Mouse (Mus musculus): ENCODE results near the gene Catip. TPM values are rescaled to one million over a fixed set of nuclear protein-coding genes. Genes with fewer than 3 reads are reported as not detected.

Catip gene
- total RNA-seq, 4 experiments from 2014 or later = 0.21 to 1.4 (median 0.81) TPM

DNA sequence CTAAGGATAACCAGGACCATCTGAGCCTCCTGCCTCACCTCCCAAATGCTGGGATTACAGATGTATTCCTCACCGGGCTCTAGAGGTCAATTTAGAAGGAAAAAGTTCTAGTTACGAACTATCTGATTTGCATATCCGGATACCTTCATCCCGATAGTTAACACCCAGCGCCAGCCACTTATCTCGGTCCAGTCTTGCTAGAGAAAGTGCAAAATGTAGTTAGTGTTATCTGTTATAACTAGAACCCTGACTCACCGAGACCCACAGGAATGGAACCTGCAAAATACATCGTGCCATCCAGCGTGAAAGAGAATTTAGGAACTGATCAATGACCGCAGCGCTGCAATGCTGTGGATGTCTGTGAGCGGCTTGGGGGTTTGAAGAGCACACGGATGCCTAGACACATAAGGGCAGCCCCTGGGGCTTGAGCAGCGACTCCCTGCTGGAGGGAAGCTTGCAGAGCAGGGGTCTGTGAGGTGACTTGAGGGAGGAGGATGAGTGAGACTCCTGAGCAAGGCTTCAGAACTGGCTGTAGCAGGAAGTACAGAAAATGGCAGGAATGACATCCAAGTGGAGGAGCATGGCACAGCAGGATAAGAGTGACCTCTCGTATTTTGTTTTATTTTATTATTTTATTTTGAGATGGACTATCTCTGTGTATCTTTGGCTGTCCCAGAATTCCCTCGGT, 39.3 kb downstream of the Catip start:
- no peak for DNase-seq

DNA sequence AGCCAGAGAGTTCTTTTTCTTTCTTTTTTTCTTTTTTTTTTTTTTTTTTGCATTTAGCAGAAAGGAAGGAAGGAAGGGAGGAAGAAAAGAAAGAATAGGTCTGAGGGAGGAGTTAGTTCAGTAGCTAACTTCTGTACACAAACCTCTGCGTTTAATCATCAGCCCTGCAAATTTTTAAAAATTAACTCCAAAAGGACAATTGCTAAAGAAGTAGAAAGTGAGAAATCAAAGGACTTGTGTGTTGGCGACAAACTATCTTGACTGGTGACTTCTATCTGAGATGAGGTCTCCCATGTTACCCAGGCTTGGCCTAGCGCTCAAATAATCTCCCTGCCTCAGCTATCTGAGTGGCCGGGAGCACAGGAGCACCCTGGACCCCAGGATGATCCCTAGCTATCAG, 42.3 kb downstream of the Catip start:
- DNase-seq = no peak

DNA sequence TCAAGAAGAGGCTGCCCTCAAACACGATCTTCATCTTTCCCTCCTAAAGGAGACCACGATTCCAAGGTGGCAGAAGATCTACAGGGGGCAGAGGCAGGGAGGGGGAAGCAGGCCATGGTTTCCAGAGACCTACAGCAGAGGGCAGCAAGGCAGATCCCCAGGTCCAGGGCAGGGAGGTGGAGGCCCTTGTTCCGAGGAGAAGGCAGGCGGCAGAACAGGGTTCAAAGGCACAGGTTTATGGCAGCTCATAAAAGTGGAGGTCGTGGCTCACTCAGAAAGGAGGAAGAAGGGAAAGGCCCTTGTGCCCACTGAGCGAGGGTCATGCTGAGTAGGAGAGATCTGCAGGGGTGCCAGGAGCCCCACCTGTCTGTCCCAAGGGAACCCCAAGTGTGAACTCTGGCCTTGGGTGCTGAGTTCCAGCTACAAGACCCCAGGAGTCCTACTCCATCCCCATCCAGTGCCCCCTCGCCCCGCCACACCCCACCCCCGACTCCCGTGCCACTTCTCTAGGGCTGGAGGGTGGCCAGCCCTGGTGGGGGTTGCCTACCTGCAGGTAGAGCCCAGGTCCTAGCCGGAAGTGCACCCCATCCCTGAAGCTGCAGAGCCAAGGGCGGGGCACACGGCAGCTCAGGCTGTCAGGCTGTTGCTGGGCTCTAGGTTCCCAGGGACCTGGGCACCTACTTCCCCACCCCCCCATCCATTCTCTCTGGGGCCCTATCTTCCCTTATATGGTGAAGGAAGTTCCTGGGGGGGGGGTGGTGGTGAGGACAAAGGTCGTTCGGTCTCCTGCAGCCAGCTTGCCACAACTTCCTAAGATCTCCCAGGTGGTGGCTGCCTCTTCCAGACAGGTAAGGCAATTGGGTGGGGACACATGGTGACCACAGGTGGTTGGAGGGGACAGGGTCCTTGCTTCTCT, 46.9 kb downstream of the Catip start, which contains the start of gene Vil1:
Vil1 (plus strand) TSS at position 788 of the 916 bp plus-strand sequence.
- no peak for DNase-seq

DNA sequence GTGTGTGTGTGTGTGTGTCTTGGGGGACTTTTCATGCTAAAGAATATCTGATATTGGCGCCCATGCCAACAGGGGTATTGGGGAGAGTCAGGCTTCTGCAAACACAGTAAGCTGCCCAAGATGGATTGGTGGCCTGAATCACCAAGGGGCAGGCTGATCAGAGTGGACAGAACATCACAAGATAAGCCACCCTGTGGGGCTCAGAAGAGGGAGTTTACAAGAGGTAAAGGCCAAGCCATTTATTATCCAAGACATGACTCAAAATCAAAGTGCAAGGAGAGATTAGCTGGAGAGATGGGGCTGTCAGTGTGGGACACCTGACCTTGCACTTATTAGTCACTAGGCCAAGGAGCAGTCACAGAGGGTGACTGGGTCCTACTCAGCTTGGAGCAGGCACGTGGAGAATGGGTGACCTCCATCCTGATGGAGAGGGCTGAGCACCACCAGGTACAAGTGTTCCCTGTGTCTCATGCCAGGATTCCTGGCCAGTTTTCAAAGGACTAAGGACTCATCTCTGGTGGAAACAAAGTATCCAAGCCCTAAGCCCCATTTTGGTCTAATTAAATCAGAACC, 49.9 kb downstream of the Catip start:
- peak; percentile 84 for DNase-seq

DNA sequence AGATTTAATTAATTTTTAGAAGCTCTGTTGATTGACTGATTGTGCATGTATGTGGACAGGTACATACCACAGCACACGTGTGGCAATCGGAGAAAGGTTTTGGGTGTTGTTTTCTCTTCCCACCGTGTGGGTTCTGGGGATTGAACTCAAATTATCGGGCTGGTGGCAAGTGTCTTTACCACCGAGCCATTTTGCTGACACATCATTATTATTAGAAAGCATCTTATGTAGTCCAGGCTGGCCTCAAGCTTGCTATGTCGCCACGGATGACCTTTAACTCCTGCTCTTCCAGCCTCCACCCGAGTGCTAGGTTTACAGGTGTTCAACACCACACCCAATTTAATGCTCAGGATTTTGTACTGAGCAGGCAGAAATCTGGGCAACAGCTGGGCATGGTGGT, 50.8 kb downstream of the Catip start:
- DNase-seq = no peak

DNA sequence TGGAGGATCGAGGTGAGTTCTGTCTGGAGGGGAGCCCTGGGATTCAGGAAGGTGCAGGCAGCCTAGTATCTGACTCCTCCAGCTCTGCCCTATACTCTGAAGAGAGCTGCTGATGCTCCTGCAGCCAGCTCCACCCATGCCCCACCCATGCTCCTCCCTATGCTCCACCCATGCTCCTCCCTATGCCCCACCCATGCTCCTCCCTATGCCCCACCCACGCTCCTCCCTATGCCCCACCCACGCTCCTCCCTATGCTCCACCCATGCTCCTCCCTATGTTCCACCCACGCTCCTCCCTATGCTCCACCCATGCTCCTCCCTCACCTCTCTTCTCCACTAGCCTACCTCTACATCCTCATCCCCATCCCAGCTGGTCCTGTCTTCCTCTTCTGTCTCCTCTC, 53.2 kb downstream of the Catip start:
- no peak for DNase-seq

Small RNAs within 50 kb of the gene (microRNA-seq; reads per million reads assigned to microRNA genes)
- 22,644 to 24,682 reads per million in 2 experiments for gene Mir26b

Other genes with a start within 250 kb of the Catip start
- 100 to 1,000 TPM; 461 to 578 (median 489) TPM for gene Tns1, start 237.7 kb upstream of the Catip start, total RNA-seq (2022)
- gene Rufy4, start 236.6 kb upstream of the Catip start, total RNA-seq (2022) = 1 to 10 TPM; 1.3 to 4.4 (median 2.8) TPM
- under 1 TPM in 1 of 4 experiments, not detected in 3; 0.10 TPM for gene Cxcr2, start 208.1 kb upstream of the Catip start, total RNA-seq (2022)
- gene Cxcr1, start 167.5 kb upstream of the Catip start, total RNA-seq (2022) = under 1 TPM in 1 of 4 experiments, not detected in 3; 0.27 TPM
- 100 to 1,000 TPM; 171 to 184 (median 181) TPM for gene Arpc2, start 126.0 kb upstream of the Catip start, total RNA-seq (2022)
- gene Gpbar1, start 83.6 kb upstream of the Catip start, total RNA-seq (2022) = not detected
- 100 to 1,000 TPM; 174 to 226 (median 192) TPM for gene Aamp, start 77.4 kb upstream of the Catip start, total RNA-seq (2022)
- 10 to 100 TPM; 68.1 to 76.1 (median 74.6) TPM for gene Pnkd, start 77.2 kb upstream of the Catip start, total RNA-seq (2022)
- gene Tmbim1, start 56.5 kb upstream of the Catip start, total RNA-seq (2022) = 100 to 1,000 TPM; 123 to 136 (median 131) TPM
- gene Slc11a1, start 13.1 kb downstream of the Catip start, total RNA-seq (2022) = 10 to 100 TPM; 12.9 to 29.1 (median 19.7) TPM
- gene Ctdsp1, start 29.4 kb downstream of the Catip start, total RNA-seq (2022) = 100 to 1,000 TPM; 141 to 175 (median 160) TPM
- gene Vil1, start 47.3 kb downstream of the Catip start, total RNA-seq (2022) = 1 to 10 TPM in 3 of 4 experiments, under 1 TPM in 1; 0.96 to 4.1 (median 2.6) TPM
- 10 to 100 TPM; 27.1 to 29.4 (median 28.1) TPM for gene Cnot9, start 143.9 kb downstream of the Catip start, total RNA-seq (2022)
- gene Plcd4, start 180.8 kb downstream of the Catip start, total RNA-seq (2022) = 1 to 10 TPM; 1.1 to 2.1 (median 1.5) TPM
- gene Usp37, start 182.2 kb downstream of the Catip start, total RNA-seq (2022) = 10 to 100 TPM; 14.1 to 23.0 (median 17.8) TPM
- gene Zfp142, start 226.1 kb downstream of the Catip start, total RNA-seq (2022) = 10 to 100 TPM; 14.3 to 20.2 (median 18.3) TPM
- gene Bcs1l, start 226.2 kb downstream of the Catip start, total RNA-seq (2022) = 10 to 100 TPM; 27.1 to 33.2 (median 29.0) TPM
- 10 to 100 TPM; 50.2 to 79.7 (median 66.6) TPM for gene Rnf25, start 239.3 kb downstream of the Catip start, total RNA-seq (2022)
- 10 to 100 TPM in 1 of 4 experiments, 1 to 10 TPM in 3; 3.5 to 11.8 (median 4.8) TPM for gene Stk36, start 239.3 kb downstream of the Catip start, total RNA-seq (2022)

All from adrenal gland, adult 8-10 months (tissue).